Mouse (Mus musculus) layer of hippocampus, adult 18-20 months (tissue): ENCODE results near the gene Lrrc63. TPM values are rescaled to one million over a fixed set of nuclear protein-coding genes. Genes with fewer than 3 reads are reported as not detected.

Experiments
- total RNA-seq, 2 experiments: library from RNA; stranded (reverse); gene quantifications; 2 replicates each; pipeline ENCODE4 v1.2.3; 2021

Lrrc63 gene
- total RNA-seq, 2 experiments from 2014 or later = not detected

Other genes with a start within 250 kb of the Lrrc63 start
- 10 to 100 TPM; 20.4 to 23.1 TPM for gene Lrch1, start 183.0 kb downstream of the Lrrc63 start, total RNA-seq
- gene Rubcnl, start 114.9 kb downstream of the Lrrc63 start, total RNA-seq = 1 to 10 TPM in 1 of 2 experiments, under 1 TPM in 1; 0.81 to 1.1 TPM
- gene Lcp1, start 220 bp upstream of the Lrrc63 start, total RNA-seq = 1 to 10 TPM; 5.2 to 6.0 TPM
- gene Cpb2, start 111.4 kb upstream of the Lrrc63 start, total RNA-seq = not detected
- gene Zc3h13, start 153.5 kb upstream of the Lrrc63 start, total RNA-seq = 10 to 100 TPM; 59.0 to 62.2 TPM